Mouse (Mus musculus): ENCODE results near the gene Hist3h2ba. TPM values are rescaled to one million over a fixed set of nuclear protein-coding genes. Genes with fewer than 3 reads are reported as not detected.
A peak's percentile ranks its signal among the peaks of the same experiment; 100 is the strongest.

Gene Hist3h2ba
- polyA plus RNA-seq, 1 experiment, result not detected

GRCm38 (mm10) chr11:58937909-58938308 lies 10.8 kb upstream of the Hist3h2ba start:
- H3K4me1 ChIP-seq (ENCODE audit: control insufficient read depth, insufficient read depth, low read length), result peaks cover 5% of the 10 kb centered on the region
- peak overlapping the region; percentile 88 for H3K4me3 ChIP-seq (ENCODE audit: insufficient read depth, low read length)
- H3K27ac ChIP-seq (ENCODE audit: insufficient read depth, low read length), result no peak overlapping the region
- TF ChIP-seq CTCF (IDR thresholded peaks at IDR 0.05; ENCODE audit: borderline replicate concordance, insufficient read depth, low read length) (no peak), POLR2A (IDR thresholded peaks at IDR 0.05; ENCODE audit: low read depth, low read length) (no peak)

GRCm38 (mm10) chr11:58938322-58939087 lies 10.2 kb upstream of the Hist3h2ba start, which contains the start of gene Rnf187:
Rnf187 (minus strand) TSS chr11:58938916.
- Histone ChIP-seq H3K4me1 (ENCODE audit: control insufficient read depth, insufficient read depth, low read length) (peaks cover 5% of the 10 kb centered on the region), H3K4me3 (ENCODE audit: insufficient read depth, low read length) (peak within 1 kb of the TSS; percentile 88), H3K27ac (ENCODE audit: insufficient read depth, low read length) (peak within 1 kb of the TSS; percentile 64)
- peak; percentile 93 for TF ChIP-seq POLR2A (IDR thresholded peaks at IDR 0.05; ENCODE audit: low read depth, low read length)
- no peak for TF ChIP-seq CTCF (IDR thresholded peaks at IDR 0.05; ENCODE audit: borderline replicate concordance, insufficient read depth, low read length)

GRCm38 (mm10) chr11:58939088-58939439 lies 9.7 kb upstream of the Hist3h2ba start:
- Histone ChIP-seq H3K4me3 (ENCODE audit: insufficient read depth, low read length) (peak overlapping the region; percentile 1; the same call in 1 of the 2 replicates), H3K27ac (ENCODE audit: insufficient read depth, low read length) (no peak overlapping the region), H3K4me1 (ENCODE audit: control insufficient read depth, insufficient read depth, low read length) (peaks cover 5% of the 10 kb centered on the region)
- no peak for TF ChIP-seq CTCF (IDR thresholded peaks at IDR 0.05; ENCODE audit: borderline replicate concordance, insufficient read depth, low read length)
- no peak for TF ChIP-seq POLR2A (IDR thresholded peaks at IDR 0.05; ENCODE audit: low read depth, low read length)

GRCm38 (mm10) chr11:58944136-58944535 lies 4.6 kb upstream of the Hist3h2ba start:
- Histone ChIP-seq H3K27ac (ENCODE audit: insufficient read depth, low read length) (no peak overlapping the region), H3K4me1 (ENCODE audit: control insufficient read depth, insufficient read depth, low read length) (no peaks in the 10 kb centered on the region), H3K4me3 (ENCODE audit: insufficient read depth, low read length) (no peak overlapping the region)
- no peak for TF ChIP-seq CTCF (IDR thresholded peaks at IDR 0.05; ENCODE audit: borderline replicate concordance, insufficient read depth, low read length)
- no peak for TF ChIP-seq POLR2A (IDR thresholded peaks at IDR 0.05; ENCODE audit: low read depth, low read length)

GRCm38 (mm10) chr11:58947306-58947705 lies 1.4 kb upstream of the Hist3h2ba start:
- TF ChIP-seq POLR2A (IDR thresholded peaks at IDR 0.05; ENCODE audit: low read depth, low read length) (no peak), CTCF (IDR thresholded peaks at IDR 0.05; ENCODE audit: borderline replicate concordance, insufficient read depth, low read length) (no peak)
- no peaks in the 10 kb centered on the region for H3K4me1 ChIP-seq (ENCODE audit: control insufficient read depth, insufficient read depth, low read length)
- no peak overlapping the region for H3K4me3 ChIP-seq (ENCODE audit: insufficient read depth, low read length)
- no peak overlapping the region for H3K27ac ChIP-seq (ENCODE audit: insufficient read depth, low read length)

- H3K27ac ChIP-seq (ENCODE audit: insufficient read depth, low read length), result no peak overlapping the region
- TF ChIP-seq CTCF (IDR thresholded peaks at IDR 0.05; ENCODE audit: borderline replicate concordance, insufficient read depth, low read length) (no peak), POLR2A (IDR thresholded peaks at IDR 0.05; ENCODE audit: low read depth, low read length) (no peak)
Measured at GRCm38 (mm10) chr11:58947798-58948528, 757 bp upstream of the Hist3h2ba start.

DNA sequence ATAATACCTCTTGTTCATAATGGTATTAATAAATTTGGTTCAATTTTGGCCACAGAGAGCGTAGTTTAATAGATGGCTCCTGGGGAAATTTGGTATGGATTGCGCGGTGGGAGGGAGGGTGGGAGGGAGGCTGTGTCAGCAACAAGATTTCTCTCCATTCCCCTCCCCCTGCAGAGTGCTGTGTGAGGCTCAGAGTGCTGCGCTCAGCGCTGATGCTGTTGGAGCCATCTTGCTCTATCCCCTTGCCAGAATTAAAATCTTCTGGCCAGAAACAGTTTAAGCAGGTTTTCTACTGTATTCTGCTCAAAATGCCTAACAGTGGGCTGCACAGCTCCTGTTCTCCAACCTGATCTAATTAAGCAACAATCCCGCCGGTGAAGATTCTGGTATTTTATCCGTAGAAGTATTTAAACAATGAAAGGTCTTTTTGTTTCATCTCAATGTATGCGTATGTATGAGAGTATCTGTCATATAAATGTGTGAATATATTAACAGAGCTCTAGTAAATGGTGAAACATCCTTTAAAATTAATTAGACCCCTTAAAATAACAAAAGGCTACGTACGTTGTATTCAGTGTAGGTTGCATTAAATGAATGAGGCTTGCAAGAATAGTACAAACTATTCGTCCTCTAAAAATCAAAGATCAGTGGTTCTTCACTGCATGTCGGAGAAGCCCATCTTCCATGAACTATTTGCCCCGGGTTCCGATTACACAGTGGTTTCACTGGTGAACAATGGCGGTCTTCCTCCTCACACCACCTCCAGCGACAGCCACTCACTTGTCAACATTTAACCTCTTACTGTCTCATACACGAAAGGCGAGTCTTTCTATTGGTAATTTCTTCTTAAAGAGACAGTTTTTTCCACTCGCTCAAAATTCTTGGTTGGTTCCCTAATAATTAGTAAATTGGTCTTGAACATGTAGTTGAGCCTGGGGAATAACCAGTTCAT lies 1.0 kb downstream of the Hist3h2ba start:
- Histone ChIP-seq H3K4me3 (ENCODE audit: insufficient read depth, low read length) (no peak overlapping the region), H3K27ac (ENCODE audit: insufficient read depth, low read length) (no peak overlapping the region), H3K4me1 (ENCODE audit: control insufficient read depth, insufficient read depth, low read length) (no peaks in the 10 kb centered on the region)
- TF ChIP-seq CTCF (IDR thresholded peaks at IDR 0.05; ENCODE audit: borderline replicate concordance, insufficient read depth, low read length) (no peak), POLR2A (IDR thresholded peaks at IDR 0.05; ENCODE audit: low read depth, low read length) (no peak)

More at GRCm38 (mm10) chr11:58947798-58948528, 757 bp upstream of the Hist3h2ba start:
- H3K4me3 ChIP-seq (ENCODE audit: insufficient read depth, low read length), result peak overlapping the region; percentile 34
- H3K4me1 ChIP-seq (ENCODE audit: control insufficient read depth, insufficient read depth, low read length), result no peaks in the 10 kb centered on the region

- Histone ChIP-seq H3K4me1 (ENCODE audit: control insufficient read depth, insufficient read depth, low read length) (no peaks in the 10 kb centered on the region), H3K4me3 (ENCODE audit: insufficient read depth, low read length) (no peak overlapping the region), H3K27ac (ENCODE audit: insufficient read depth, low read length) (no peak overlapping the region)
- no peak for TF ChIP-seq POLR2A (IDR thresholded peaks at IDR 0.05; ENCODE audit: low read depth, low read length)
- TF ChIP-seq CTCF (IDR thresholded peaks at IDR 0.05; ENCODE audit: borderline replicate concordance, insufficient read depth, low read length), result no peak
Measured at GRCm38 (mm10) chr11:58951210-58951609, 2.5 kb downstream of the Hist3h2ba start.
